Mouse (Mus musculus) thymus, adult 18-20 months (tissue): ENCODE data around the gene Zfyve21.

ENCODE experiments used
- DNase-seq, 2 experiments: peaks; one replicate each; pipeline ENCODE4 v3.0.0; 2022; ENCODE audit warnings: mixed read lengths in 2 of 2

The Zfyve21 gene

GRCm38 (mm10) chr12:111845953-111846352 is 32.0 kb downstream of the Zfyve21 start:
- no peak for DNase-seq

GRCm38 (mm10) chr12:111846815-111847214 is 32.8 kb downstream of the Zfyve21 start:
- no peak for DNase-seq

DNA sequence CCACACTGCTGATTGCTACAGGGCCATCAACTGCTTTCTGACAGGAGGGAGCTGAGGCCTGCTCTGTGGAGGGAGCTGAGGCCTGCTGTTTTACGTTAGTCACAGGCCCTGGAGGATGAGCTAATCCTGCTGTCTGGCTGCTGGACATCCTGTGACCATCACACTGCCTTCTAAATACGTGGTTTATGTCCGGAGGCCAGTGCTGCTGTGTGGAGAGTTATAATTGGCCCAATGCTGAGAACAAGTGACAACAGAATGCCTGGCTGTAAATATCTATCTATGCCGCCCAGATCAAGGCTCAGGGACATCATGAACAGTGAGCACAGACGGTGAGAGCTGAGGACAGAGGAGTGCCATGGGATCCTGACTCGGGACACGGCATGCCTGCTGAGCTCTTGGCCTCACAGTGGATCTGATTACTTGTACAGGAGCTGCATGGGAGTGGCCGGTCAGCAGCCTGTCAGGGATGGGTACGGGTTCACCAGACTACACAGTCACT is 34.4 kb downstream of the Zfyve21 start:
- DNase-seq, result no peak

GRCm38 (mm10) chr12:111851235-111851634 is 37.3 kb downstream of the Zfyve21 start:
- DNase-seq, result no peak

GRCm38 (mm10) chr12:111851745-111852144 is 37.8 kb downstream of the Zfyve21 start:
- peak in 1 of 2 experiments; percentile 18 for DNase-seq

GRCm38 (mm10) chr12:111853011-111853436 is 39.1 kb downstream of the Zfyve21 start:
- DNase-seq, result peak; percentile 23 to 53

DNA sequence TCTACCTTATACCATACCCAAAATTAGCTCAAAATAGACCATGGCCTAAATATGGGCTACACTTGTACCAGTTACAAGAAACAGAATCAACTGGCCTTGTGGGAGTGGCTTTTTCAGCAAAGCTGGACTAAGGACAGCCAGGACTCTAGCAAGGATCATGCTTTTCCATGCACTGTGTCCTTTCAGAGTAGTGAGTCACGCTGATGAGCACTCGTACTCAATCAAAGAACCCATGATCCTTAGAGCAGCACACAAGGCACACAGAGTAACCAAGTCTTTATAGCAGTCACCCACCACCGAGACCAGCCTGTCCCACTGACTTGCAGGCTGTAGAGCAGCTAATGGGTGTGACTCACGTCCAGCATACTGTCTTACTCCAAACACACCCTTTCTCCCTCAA is 39.6 kb downstream of the Zfyve21 start:
- no peak for DNase-seq

- DNase-seq, result no peak
Measured at GRCm38 (mm10) chr12:111855448-111855847, 41.5 kb downstream of the Zfyve21 start.

DNA sequence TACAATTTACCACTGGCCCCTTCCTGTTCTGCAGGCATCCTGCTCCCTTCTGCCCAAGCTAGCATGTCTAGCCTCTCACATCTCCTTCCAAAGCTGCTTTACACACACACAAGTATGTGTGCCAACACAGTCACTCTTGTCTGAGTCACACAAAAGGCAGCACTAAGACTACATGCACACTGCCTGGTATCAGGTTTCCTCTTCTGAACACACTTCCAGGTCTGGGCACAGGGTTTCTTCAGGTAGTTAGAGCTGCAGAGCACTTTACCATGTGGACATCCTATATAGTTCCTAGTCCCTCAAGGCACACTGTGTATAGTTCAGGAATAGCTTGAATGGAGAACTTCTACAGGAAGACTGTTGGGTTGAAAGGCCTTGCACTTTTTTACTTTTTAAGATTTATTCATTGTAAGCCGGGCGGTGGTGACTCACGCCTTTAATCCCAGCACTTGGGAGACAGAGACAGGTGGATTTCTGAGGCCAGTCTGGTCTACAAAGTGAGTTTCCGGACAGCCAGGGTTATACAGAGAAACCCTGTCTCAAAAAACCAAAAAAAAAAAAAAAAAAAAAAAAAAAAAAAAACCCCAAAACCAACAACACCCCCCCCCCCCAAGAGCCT is 50.3 kb downstream of the Zfyve21 start:
- DNase-seq, result no peak

DNA sequence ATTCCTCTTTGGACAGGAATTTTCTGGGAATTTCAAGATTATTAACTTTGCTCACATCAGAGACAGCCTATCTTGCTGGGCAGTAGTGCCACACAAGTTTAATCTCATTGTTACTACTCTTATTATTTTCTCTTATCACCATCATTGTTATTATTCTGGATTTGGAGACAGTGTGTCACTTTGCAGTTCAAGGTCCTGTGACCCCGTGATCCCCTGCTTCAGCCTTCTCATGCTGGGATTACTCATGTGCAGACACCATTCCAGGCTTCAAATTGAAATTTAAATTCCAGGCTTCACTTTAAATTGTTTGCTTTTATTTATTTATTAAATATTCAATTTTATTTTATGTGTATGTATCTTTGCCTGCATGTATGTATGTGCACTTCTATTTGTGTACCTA is 55.8 kb downstream of the Zfyve21 start:
- DNase-seq, result no peak

DNA sequence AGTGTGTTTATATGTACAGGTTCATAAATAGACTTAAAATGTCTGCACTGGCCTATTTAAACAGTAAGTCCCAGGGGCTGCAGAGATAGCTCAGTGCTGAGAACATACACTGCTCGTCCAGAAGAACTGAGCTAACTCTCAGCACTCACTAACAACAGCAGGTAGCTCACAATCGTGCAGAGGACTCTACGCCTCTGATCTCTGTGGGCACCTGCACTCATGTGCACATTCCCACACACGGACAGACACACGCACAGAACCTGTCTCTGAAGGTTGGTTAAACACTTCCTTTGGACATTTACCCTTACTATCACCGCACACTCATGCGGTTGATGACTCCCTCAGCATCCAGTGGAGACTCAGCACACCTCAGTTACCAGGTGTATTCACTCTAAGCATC is 56.8 kb downstream of the Zfyve21 start:
- no peak for DNase-seq

DNA sequence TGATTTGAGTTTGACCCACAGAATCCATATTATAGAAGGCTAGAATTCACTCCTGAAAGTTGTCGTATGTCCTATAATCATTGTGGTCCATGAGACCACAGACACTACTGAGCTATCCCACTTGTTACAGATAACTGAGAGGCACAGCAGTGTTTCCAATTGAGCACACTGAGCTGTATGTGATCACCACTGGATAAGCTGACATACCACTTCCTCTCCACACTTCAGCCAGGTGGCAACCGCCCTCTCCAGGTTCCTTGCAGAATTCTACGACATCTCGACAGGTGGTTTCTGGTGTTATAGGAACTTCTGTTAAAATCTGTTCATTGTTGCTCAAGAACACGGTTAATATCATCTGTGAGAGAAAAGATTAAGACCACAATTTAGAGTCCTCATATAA is 58.1 kb downstream of the Zfyve21 start:
- no peak for DNase-seq

GRCm38 (mm10) chr12:111874601-111875140 is 60.7 kb downstream of the Zfyve21 start:
- no peak for DNase-seq

GRCm38 (mm10) chr12:111875499-111875898 is 61.5 kb downstream of the Zfyve21 start:
- no peak for DNase-seq

DNA sequence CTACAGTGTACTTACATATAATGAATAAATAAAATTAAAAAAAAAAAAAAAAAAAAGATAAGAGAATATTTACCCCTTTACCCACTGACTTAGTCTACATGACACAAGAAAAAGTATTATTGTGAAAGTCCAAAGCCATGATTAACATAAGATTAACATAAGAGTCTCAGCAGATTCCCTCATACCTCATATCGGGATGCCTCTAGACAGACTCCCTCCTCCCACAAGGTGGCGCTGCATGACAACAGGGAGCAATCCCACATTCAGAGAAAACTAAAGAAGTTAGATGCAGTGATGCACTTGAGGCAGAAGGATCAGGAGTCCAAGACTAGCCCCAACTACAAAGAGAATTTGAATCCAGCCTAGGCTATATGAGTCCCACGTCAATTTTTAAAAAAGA is 64.2 kb downstream of the Zfyve21 start:
- peak; percentile 36 to 44 for DNase-seq
